Mouse (Mus musculus): ENCODE measurements around the gene Eif4e3. TPM values are rescaled to one million over a fixed set of nuclear protein-coding genes. Genes with fewer than 3 reads are reported as not detected.
A peak's percentile ranks its signal among the peaks of the same experiment; 100 is the strongest.

The Eif4e3 gene
- polyA plus RNA-seq, 1 experiment from 2014 or later, result 9.3 TPM

GRCm38 (mm10) chr6:99683974-99684373, 17.4 kb upstream of the Eif4e3 start:
- Histone ChIP-seq H3K27me3 (peaks cover 11% of the 10 kb centered on the region), H3K9me3 (0 out of 2 replicates have a peak, but pooled peaks cover 2% of the 10 kb centered on the region), H3K4me1 (replicated peaks) (no peaks in the 10 kb centered on the region), H3K4me2 (no peak overlapping the region), H3K36me3 (no peaks in the 10 kb centered on the region), H3K9ac (no peak overlapping the region), H3K4me3 (no peak overlapping the region), H3K27ac (replicated peaks) (no peak overlapping the region)
- no peak for ATAC-seq (ENCODE audit: low read depth)
- 88% methylated on average over 5 of the region's 5 CpGs for WGBS

- no peak overlapping the region; the same call in 1 of the 2 replicates for H3K9ac ChIP-seq
- H3K9me3 ChIP-seq, result no peaks in the 10 kb centered on the region
- H3K4me3 ChIP-seq, result no peak overlapping the region
- no peak for ATAC-seq (ENCODE audit: low read depth)
- H3K27me3 ChIP-seq, result peaks cover 10% of the 10 kb centered on the region; the same call in 1 of the 2 replicates
- H3K27ac ChIP-seq (replicated peaks), result no peak overlapping the region; the same call in 1 of the 2 replicates
- no peaks in the 10 kb centered on the region for H3K36me3 ChIP-seq
- no peaks in the 10 kb centered on the region for H3K4me1 ChIP-seq (replicated peaks)
- H3K4me2 ChIP-seq, result no peak overlapping the region
- 60% methylated on average over 11 of the region's 11 CpGs for WGBS
Observed at GRCm38 (mm10) chr6:99678108-99678507, 11.5 kb upstream of the Eif4e3 start.

- no peak overlapping the region for H3K9ac ChIP-seq
- no peaks in the 10 kb centered on the region for H3K36me3 ChIP-seq
- 90% methylated on average over 8 of the region's 8 CpGs for WGBS
- peaks cover 13% of the 10 kb centered on the region for H3K27me3 ChIP-seq
- no peaks in the 10 kb centered on the region for H3K4me1 ChIP-seq (replicated peaks)
- no peak overlapping the region for H3K27ac ChIP-seq (replicated peaks)
- no peak for ATAC-seq (ENCODE audit: low read depth)
- no peak overlapping the region for H3K4me2 ChIP-seq
- H3K9me3 ChIP-seq, result no peaks in the 10 kb centered on the region
- no peak overlapping the region for H3K4me3 ChIP-seq
Observed at GRCm38 (mm10) chr6:99677325-99677724, 10.8 kb upstream of the Eif4e3 start.

- no peak overlapping the region for H3K9ac ChIP-seq
- no peak overlapping the region for H3K27ac ChIP-seq (replicated peaks)
- peaks cover 10% of the 10 kb centered on the region for H3K27me3 ChIP-seq
- WGBS, result 76% methylated on average over 4 of the region's 4 CpGs
- H3K4me1 ChIP-seq (replicated peaks), result peaks cover 18% of the 10 kb centered on the region
- H3K9me3 ChIP-seq, result no peaks in the 10 kb centered on the region
- ATAC-seq (ENCODE audit: low read depth), result no peak
- H3K4me2 ChIP-seq, result no peak overlapping the region
- no peak overlapping the region for H3K4me3 ChIP-seq
- no peaks in the 10 kb centered on the region for H3K36me3 ChIP-seq
Observed at GRCm38 (mm10) chr6:99674482-99674881, 7.9 kb upstream of the Eif4e3 start.

- 64% methylated on average over 3 of the region's 3 CpGs for WGBS
- Histone ChIP-seq H3K4me2 (no peak overlapping the region), H3K27ac (replicated peaks) (no peak overlapping the region), H3K9ac (no peak overlapping the region), H3K4me3 (no peak overlapping the region), H3K36me3 (no peaks in the 10 kb centered on the region), H3K9me3 (no peaks in the 10 kb centered on the region), H3K27me3 (peaks cover 24% of the 10 kb centered on the region), H3K4me1 (replicated peaks) (peaks cover 43% of the 10 kb centered on the region)
- ATAC-seq (ENCODE audit: low read depth), result no peak
Observed at GRCm38 (mm10) chr6:99671768-99672167, 5.2 kb upstream of the Eif4e3 start.

GRCm38 (mm10) chr6:99670481-99671119, 4.0 kb upstream of the Eif4e3 start:
- 56% methylated on average over 7 of the region's 7 CpGs for WGBS
- peak; percentile 33; the same call in 1 of the 2 replicates for ATAC-seq (ENCODE audit: low read depth)
- Histone ChIP-seq H3K4me3 (no peak overlapping the region), H3K4me2 (no peak overlapping the region), H3K4me1 (replicated peaks) (peaks cover 51% of the 10 kb centered on the region), H3K36me3 (no peaks in the 10 kb centered on the region), H3K27ac (replicated peaks) (peak overlapping the region; percentile 84), H3K9ac (no peak overlapping the region), H3K9me3 (no peaks in the 10 kb centered on the region), H3K27me3 (peaks cover 24% of the 10 kb centered on the region)

- H3K4me2 ChIP-seq, result peak overlapping the region; percentile 36
- no peak overlapping the region for H3K4me3 ChIP-seq
- H3K36me3 ChIP-seq, result no peaks in the 10 kb centered on the region
- peaks cover 59% of the 10 kb centered on the region for H3K4me1 ChIP-seq (replicated peaks)
- peak overlapping the region; percentile 84 for H3K27ac ChIP-seq (replicated peaks)
- no peaks in the 10 kb centered on the region for H3K9me3 ChIP-seq
- H3K9ac ChIP-seq, result no peak overlapping the region
- H3K27me3 ChIP-seq, result peaks cover 28% of the 10 kb centered on the region
- peak; percentile 82 for ATAC-seq (ENCODE audit: low read depth)
- 6% methylated on average over 5 of the region's 5 CpGs for WGBS
Observed at GRCm38 (mm10) chr6:99669481-99670325, 3.1 kb upstream of the Eif4e3 start.

GRCm38 (mm10) chr6:99667290-99667689, 719 bp upstream of the Eif4e3 start:
- Histone ChIP-seq H3K9ac (peak overlapping the region; percentile 86; the same call in 1 of the 2 replicates), H3K4me3 (peak overlapping the region; percentile 75), H3K4me1 (replicated peaks) (peaks cover 65% of the 10 kb centered on the region), H3K27me3 (peaks cover 39% of the 10 kb centered on the region), H3K9me3 (no peaks in the 10 kb centered on the region), H3K36me3 (no peaks in the 10 kb centered on the region), H3K4me2 (peak overlapping the region; percentile 95), H3K27ac (replicated peaks) (peak overlapping the region; percentile 78)
- ATAC-seq (ENCODE audit: low read depth), result no peak
- WGBS, result 33% methylated on average over 8 of the region's 8 CpGs

GRCm38 (mm10) chr6:99665457-99666317, 884 bp downstream of the Eif4e3 start:
- H3K27me3 ChIP-seq, result peaks cover 39% of the 10 kb centered on the region
- peak overlapping the region; percentile 75 for H3K4me3 ChIP-seq
- WGBS, result 31% methylated on average over 16 of the region's 16 CpGs
- H3K36me3 ChIP-seq, result no peaks in the 10 kb centered on the region
- peaks cover 65% of the 10 kb centered on the region for H3K4me1 ChIP-seq (replicated peaks)
- H3K9me3 ChIP-seq, result no peaks in the 10 kb centered on the region
- H3K9ac ChIP-seq, result peak overlapping the region; percentile 86
- ATAC-seq (ENCODE audit: low read depth), result no peak
- peak overlapping the region; percentile 78; the same call in 1 of the 2 replicates for H3K27ac ChIP-seq (replicated peaks)
- peak overlapping the region; percentile 95 for H3K4me2 ChIP-seq

- Histone ChIP-seq H3K4me3 (no peak overlapping the region), H3K9me3 (no peaks in the 10 kb centered on the region), H3K27ac (replicated peaks) (no peak overlapping the region), H3K9ac (no peak overlapping the region), H3K4me2 (no peak overlapping the region), H3K27me3 (peaks cover 31% of the 10 kb centered on the region), H3K36me3 (no peaks in the 10 kb centered on the region), H3K4me1 (replicated peaks) (peaks cover 55% of the 10 kb centered on the region)
- WGBS, result 80% methylated on average over 8 of the region's 8 CpGs
- no peak for ATAC-seq (ENCODE audit: low read depth)
Observed at GRCm38 (mm10) chr6:99663232-99663631, 3.3 kb downstream of the Eif4e3 start.

GRCm38 (mm10) chr6:99660443-99660842, 6.1 kb downstream of the Eif4e3 start:
- Histone ChIP-seq H3K4me2 (no peak overlapping the region), H3K27me3 (peaks cover 16% of the 10 kb centered on the region), H3K4me3 (no peak overlapping the region), H3K27ac (replicated peaks) (0 out of 2 replicates have a peak overlapping the region, but pooled peaks have one; percentile 2), H3K4me1 (replicated peaks) (peaks cover 32% of the 10 kb centered on the region), H3K9ac (peak overlapping the region; percentile 31; the same call in 1 of the 2 replicates), H3K36me3 (no peaks in the 10 kb centered on the region), H3K9me3 (no peaks in the 10 kb centered on the region)
- WGBS, result 26% methylated on average over 3 of the region's 3 CpGs
- ATAC-seq (ENCODE audit: low read depth), result no peak
